ENCODE assay signal across 16 mouse cellular contexts in genomic region chr6:77537055-77537807, GRCm38 (mm10).
A peak's percentile ranks its signal among the peaks of the same experiment; 100 is the strongest.
DNase-seq lines count a peak whose midpoint lies in the region; ATAC-seq and TF ChIP-seq lines count a peak whose summit lies in the region.
"Had no signal": no experiment of that assay in that cellular context is flagged by ENCODE, and none has a peak within 500 bp of the region (broad histone marks: within the 10 kb centered on the region; RNA-seq: fewer than 3 reads in every experiment).

No protein-coding gene starts in this region.

- no peaks in the 10 kb centered on the region for H3K36me3 ChIP-seq in forebrain, embryonic 14.5 days (ENCODE audit: control insufficient read depth, insufficient read depth, low read length)
- no peaks in the 10 kb centered on the region for H3K36me3 ChIP-seq in midbrain, postnatal 0 days (ENCODE audit: insufficient read depth, low read length)
- H3K36me3 ChIP-seq: G1E; liver, embryonic 13.5 days had no signal

- no peak overlapping the region for H3K4me3 ChIP-seq in forebrain, embryonic 14.5 days (ENCODE audit: low read depth, low read length)
- no peak overlapping the region for H3K4me3 ChIP-seq in midbrain, postnatal 0 days (ENCODE audit: low read depth, low read length)
- H3K4me3 ChIP-seq: heart, adult 2 months; liver, embryonic 13.5 days; myocyte had no signal

- peak; percentile 66 for ATAC-seq in forebrain, embryonic 14.5 days
- ATAC-seq in midbrain, postnatal 0 days (ENCODE audit: low FRiP score): no peak

- H3K27me3 ChIP-seq in forebrain, embryonic 14.5 days (replicated peaks; ENCODE audit: control insufficient read depth, insufficient read depth, low read length): no peaks in the 10 kb centered on the region
- H3K27me3 ChIP-seq in midbrain, postnatal 0 days (ENCODE audit: insufficient read depth, low read length): no peaks in the 10 kb centered on the region
- H3K27me3 ChIP-seq: liver, embryonic 13.5 days had no signal

- no peak for TF ChIP-seq CTCF in midbrain, postnatal 0 days (IDR thresholded peaks at IDR 0.05)

- H3K27ac ChIP-seq in forebrain, embryonic 14.5 days (ENCODE audit: low read depth, low read length): no peak overlapping the region
- no peak overlapping the region for H3K27ac ChIP-seq in midbrain, postnatal 0 days (ENCODE audit: low read depth, low read length)
- H3K27ac ChIP-seq: heart, adult 2 months; liver, embryonic 13.5 days had no signal

- DNase-seq in layer of hippocampus, adult 18-20 months (ENCODE audit: low spot score in 2 of 2): peak; percentile 0 to 22
- DNase-seq in layer of hippocampus, postnatal 25 days (ENCODE audit: extremely low spot score in 1 of 2, low spot score in 1 of 2): no peak
- DNase-seq in embryo, embryonic 10.5 days (ENCODE audit: low spot score): peak; percentile 58
- DNase-seq in forebrain, embryonic 14.5 days (ENCODE audit: low spot score): peak; percentile 50
- DNase-seq in midbrain, postnatal 0 days (ENCODE audit: low spot score): peak; percentile 27
- DNase-seq in gastrocnemius, postnatal 25 days: no peak
- no peak for DNase-seq in kidney, adult 18-20 months
- DNase-seq in kidney, postnatal 14 days: no peak
- DNase-seq: B cell, adult 2 months; cerebellum, postnatal 14 days; heart, adult 2 months; kidney, postnatal 36 days; liver, embryonic 13.5 days; lung, postnatal 4 days had no signal

- H3K4me1 ChIP-seq in forebrain, embryonic 14.5 days (ENCODE audit: control insufficient read depth, insufficient read depth, low read length): peaks cover 4% of the 10 kb centered on the region; the same call in 1 of the 2 replicates
- H3K4me1 ChIP-seq in midbrain, postnatal 0 days (ENCODE audit: insufficient read depth, low read length): no peaks in the 10 kb centered on the region
- H3K4me1 ChIP-seq: liver, embryonic 13.5 days had no signal

- peak overlapping the region; percentile 21 for H3K4me2 ChIP-seq in forebrain, embryonic 14.5 days (ENCODE audit: low read length)
- 0 out of 2 replicates have a peak overlapping the region, but pooled peaks have one; percentile 20 for H3K4me2 ChIP-seq in midbrain, postnatal 0 days (ENCODE audit: low read depth, low read length, poor library complexity, severe bottlenecking)
- H3K4me2 ChIP-seq: liver, embryonic 13.5 days had no signal

- H3K9ac ChIP-seq in forebrain, embryonic 14.5 days (ENCODE audit: low read length): no peak overlapping the region
- H3K9ac ChIP-seq in midbrain, postnatal 0 days (replicated peaks; ENCODE audit: low read length, poor library complexity, severe bottlenecking): no peak overlapping the region
- H3K9ac ChIP-seq: liver, embryonic 13.5 days had no signal

- no peaks in the 10 kb centered on the region for H3K9me3 ChIP-seq in forebrain, embryonic 14.5 days (replicated peaks; ENCODE audit: control insufficient read depth, low read length)
- H3K9me3 ChIP-seq in midbrain, postnatal 0 days (ENCODE audit: low read length): no peaks in the 10 kb centered on the region
- H3K9me3 ChIP-seq: liver, embryonic 13.5 days had no signal

- WGBS in forebrain, embryonic 14.5 days: 23% methylated on average over 15 of the region's 15 CpGs
- 57% methylated on average over 15 of the region's 15 CpGs for WGBS in midbrain, postnatal 0 days

Comparison
In these comparisons a context has a peak if more than half of its experiments do, and no peak if none do; other contexts are left out.
1. DNase-seq: peak in layer of hippocampus, adult 18-20 months (2 of 2), embryo, embryonic 10.5 days (single experiment), forebrain, embryonic 14.5 days (single experiment) and midbrain, postnatal 0 days (single experiment); none in layer of hippocampus, postnatal 25 days (0 of 2), gastrocnemius, postnatal 25 days (single experiment), kidney, adult 18-20 months (single experiment) and kidney, postnatal 14 days (single experiment).